Mouse (Mus musculus): ENCODE measurements around the gene Phrf1.

- TF ChIP-seq POLR2A (IDR thresholded peaks at IDR 0.05; ENCODE audit: borderline replicate concordance, insufficient read depth, low read length) (peak; percentile 55), CTCF (IDR thresholded peaks at IDR 0.05; ENCODE audit: borderline replicate concordance, insufficient read depth, low read depth, low read length) (peak; percentile 92)
Measured at GRCm38 (mm10) chr7:141228279-141229067, at the start of gene Phrf1.

Measured in cerebellum, adult 2 months (tissue).